Mouse (Mus musculus): ENCODE data around the gene Umad1.

Gene Umad1

DNA sequence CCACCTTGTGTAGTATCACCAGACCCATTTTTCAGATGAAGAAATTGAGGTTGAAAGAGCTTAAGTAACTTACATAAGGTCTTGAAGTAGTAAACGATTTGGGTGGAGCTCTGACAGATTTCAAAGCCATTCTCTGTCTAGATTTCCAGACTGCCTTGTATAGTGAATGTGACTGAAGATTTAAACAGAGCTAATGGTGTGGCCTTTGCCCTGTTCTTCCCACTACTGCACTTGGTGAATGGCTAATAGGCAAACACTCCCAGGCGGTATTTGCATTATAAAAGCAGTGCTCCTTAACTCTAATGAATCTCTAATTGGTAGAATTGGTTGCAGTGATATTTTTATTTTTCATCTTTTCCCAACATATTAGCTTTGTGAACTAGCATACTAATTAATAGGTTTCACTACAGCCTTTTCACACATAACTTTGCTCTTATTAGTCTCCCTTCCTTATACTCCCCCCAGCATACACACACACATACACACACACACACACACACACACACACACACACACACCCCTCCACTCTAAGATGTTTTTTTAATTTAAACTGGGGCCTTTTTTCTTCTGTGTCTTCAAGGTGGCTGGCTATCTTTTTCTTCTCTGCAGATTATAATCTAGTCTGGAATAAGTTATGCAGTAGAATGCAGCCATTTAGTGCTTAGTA lies 109.2 kb downstream of the Umad1 start:
- CTCF ChIA-PET: interaction anchor here (0.6 kb wide), 1 partner anchor 201 kb away, joined by 3 read pairs; no protein-coding TSS in a partner anchor

DNA sequence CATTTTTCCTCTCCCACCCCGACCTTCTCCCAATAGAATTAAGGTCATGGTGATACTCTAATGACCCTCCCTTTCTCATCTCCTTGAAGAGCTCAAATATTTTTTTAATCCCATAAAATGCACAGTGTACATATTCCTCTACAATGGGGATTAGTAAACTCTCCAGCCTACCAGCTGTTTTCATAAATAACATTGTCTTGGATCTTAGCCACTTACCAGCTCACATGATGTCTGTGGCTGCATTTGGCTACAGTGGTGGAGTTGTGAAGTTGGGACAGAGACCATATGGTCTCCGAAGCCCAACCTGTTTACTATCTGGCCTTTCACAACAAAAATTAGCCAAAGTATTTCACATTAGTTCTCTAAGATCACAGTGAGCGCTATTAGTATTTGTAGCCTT lies 111.5 kb downstream of the Umad1 start:
- CTCF ChIA-PET: interaction anchor here (0.7 kb wide), 1 partner anchor 47 kb away, joined by 4 read pairs; no protein-coding TSS in a partner anchor

- CTCF ChIA-PET: no interaction called here
Measured at GRCm38 (mm10) chr6:8373051-8373450, 114.0 kb downstream of the Umad1 start.

DNA sequence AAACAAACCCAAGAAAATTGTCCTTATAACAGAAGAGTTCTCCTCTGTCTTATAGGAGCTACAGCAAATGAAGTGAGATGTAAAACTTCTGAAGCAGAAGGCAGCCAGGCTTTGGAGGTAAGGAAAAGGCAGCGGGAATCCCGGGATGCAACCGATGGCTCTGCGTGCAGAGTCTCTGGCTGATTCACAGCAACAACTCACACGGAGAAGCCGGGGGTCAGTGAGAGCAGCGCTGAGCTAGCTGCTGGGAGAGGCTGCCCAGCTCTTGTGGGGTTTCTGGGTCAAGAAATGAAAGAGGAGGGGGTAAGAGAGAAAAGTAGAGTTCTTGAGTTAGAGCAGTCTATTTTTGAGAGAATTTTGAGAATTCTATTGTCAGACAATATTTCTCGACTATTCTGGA lies 114.8 kb downstream of the Umad1 start:
- CTCF ChIA-PET: no interaction called here

DNA sequence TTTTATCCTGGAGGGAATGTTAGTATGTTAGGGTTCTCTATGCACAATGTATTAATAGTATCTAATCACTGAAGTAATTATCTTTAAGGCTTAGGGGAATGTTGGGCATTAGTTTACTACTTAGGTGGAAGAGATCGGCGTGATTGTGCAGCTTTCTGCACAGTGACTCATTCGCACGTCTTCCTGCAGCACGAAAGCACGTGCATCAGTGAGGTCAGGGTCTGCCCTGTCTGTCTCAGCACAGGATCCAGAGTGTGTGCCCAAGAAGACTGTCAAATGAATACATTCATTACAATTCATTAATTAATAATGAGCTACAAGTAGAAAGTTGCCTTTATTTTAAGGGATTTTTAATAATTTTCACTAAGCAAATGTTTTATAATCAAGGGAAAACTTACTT lies 115.2 kb downstream of the Umad1 start:
- CTCF ChIA-PET: no interaction called here

DNA sequence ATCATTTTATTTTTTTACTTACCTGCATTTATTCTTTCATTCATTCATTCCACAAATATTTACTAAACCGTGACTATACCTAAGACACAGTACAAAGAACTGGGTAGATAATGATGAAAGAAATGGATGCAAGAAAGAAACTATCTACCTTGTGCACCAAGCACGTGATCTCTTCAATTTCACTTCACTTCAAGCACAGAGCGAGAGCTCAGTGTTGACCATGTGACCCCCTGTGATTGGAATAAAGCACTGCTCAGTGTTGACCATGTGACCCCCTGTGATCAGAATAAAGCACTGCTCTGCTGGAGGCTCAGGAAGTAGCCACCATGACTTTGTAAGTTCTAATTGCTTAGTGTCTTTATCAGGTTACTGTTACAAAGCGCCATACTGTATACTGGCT lies 115.6 kb downstream of the Umad1 start:
- CTCF ChIA-PET: no interaction called here

- CTCF ChIA-PET: no interaction called here
Measured at GRCm38 (mm10) chr6:8376351-8376750, 117.3 kb downstream of the Umad1 start.

- CTCF ChIA-PET: no interaction called here
Measured at GRCm38 (mm10) chr6:8377667-8378066, 118.6 kb downstream of the Umad1 start.

GRCm38 (mm10) chr6:8389307-8389706 lies 130.2 kb downstream of the Umad1 start:
- CTCF ChIA-PET: no interaction called here

DNA sequence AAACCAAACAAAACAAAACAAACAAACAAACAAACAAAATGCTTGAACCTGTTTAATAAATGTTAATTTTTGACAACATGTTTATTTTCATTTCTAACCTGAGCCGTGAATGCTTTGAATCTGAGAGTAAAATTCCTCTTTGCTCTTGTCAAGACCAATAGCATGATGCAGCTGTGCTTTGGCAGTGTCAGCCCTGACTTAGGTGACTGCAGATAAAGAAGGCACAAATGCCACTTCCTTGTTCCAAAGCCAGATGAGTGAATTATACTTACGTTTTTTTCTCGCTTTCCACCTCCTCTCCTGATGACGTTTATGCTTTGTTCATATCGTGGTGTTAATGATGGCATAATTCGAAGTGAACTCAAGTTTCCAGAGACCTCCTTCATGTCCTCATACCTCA lies 131.2 kb downstream of the Umad1 start:
- CTCF ChIA-PET: no interaction called here

- CTCF ChIA-PET: no interaction called here
Measured at GRCm38 (mm10) chr6:8390935-8391334, 131.8 kb downstream of the Umad1 start.

- CTCF ChIA-PET: no interaction called here
Measured at GRCm38 (mm10) chr6:8393029-8393428, 133.9 kb downstream of the Umad1 start.

GRCm38 (mm10) chr6:8394044-8394443 lies 135.0 kb downstream of the Umad1 start:
- CTCF ChIA-PET: no interaction called here

- CTCF ChIA-PET: interaction anchor here (0.8 kb wide), 1 partner anchor 20 kb away, joined by 5 read pairs; no protein-coding TSS in a partner anchor
Measured at GRCm38 (mm10) chr6:8395061-8395460, 136.0 kb downstream of the Umad1 start.

- CTCF ChIA-PET: no interaction called here
Measured at GRCm38 (mm10) chr6:8397252-8397651, 138.2 kb downstream of the Umad1 start.

DNA sequence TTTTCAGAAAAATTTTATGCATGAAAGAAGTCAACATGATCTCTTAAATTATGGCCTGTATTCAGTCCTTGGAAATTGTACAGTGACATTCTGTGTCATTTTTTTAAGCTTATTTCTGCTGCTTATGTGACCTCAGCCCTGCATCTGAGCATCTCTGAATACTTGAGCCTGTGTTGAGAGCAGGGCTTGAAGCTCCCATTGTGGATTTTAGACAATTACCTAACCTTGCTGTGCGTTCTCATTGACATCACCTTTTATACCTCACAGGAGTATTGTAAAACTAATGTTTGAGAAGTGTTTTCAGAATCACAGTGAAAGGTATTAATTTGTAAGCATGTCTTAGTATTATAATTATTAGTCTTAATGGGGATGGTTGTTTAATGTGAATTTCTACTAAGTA lies 140.6 kb downstream of the Umad1 start:
- CTCF ChIA-PET: no interaction called here

DNA sequence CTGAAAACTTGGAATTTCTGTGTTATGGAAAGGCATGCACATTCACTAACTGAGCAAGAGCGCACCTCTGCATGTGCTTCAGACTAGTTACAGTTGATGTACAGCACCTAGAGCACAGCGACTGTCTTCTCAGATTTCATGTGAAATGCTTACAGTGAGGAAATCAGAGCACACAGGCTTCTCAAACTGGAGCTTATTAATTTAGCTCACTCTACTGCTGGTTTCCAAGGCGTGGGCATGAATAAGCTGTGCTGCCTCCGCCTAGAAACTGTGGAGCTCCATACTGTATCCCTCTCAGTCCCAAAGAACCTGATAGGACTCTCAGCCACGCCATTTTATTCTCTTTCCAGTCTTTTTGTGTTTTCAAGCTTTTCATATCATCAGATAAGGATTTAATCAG lies 144.0 kb downstream of the Umad1 start:
- CTCF ChIA-PET: no interaction called here

DNA sequence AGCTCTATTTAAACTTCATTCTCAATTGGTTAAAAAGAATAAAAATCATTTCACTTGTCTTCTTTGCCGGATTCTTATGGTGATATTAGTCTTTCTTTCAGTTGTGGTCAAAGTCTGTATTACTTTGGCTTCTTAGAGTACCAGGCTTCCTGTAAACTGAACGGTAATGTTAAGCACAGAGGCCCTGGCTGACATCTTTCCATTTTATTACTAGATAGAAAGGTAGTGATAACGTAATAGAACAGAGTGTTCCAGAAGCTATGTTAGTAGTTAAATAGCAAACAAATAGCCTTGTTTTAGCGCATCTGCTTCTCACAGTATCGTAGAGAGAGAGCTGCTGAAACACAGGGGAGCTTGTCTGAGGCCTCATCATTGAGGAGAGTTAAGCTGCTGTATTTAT lies 146.8 kb downstream of the Umad1 start:
- CTCF ChIA-PET: interaction anchor here (0.6 kb wide), 1 partner anchor 136 kb away, joined by 19 read pairs; no protein-coding TSS in a partner anchor

GRCm38 (mm10) chr6:8408332-8408731 lies 149.2 kb downstream of the Umad1 start:
- CTCF ChIA-PET: no interaction called here

DNA sequence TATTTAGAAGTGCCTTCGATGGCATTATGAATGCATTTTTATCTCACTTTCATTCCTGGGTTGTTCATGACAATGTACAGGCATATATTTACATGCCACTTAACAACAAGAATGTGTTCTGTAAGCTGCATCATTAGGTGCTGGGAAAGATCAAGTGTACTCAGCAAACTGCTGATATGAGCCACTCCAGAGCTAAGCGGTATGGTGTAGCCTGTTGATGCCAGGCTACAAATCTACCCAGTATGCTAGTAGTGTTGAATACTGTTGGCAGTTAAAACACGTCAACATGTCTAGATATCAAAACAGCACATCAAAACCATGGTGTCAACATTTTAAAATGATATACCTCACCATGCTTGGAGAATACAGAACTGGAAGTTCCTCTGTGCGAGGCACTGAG lies 150.8 kb downstream of the Umad1 start:
- CTCF ChIA-PET: no interaction called here

GRCm38 (mm10) chr6:8412845-8413598 lies 153.9 kb downstream of the Umad1 start:
- CTCF ChIA-PET: no interaction called here

DNA sequence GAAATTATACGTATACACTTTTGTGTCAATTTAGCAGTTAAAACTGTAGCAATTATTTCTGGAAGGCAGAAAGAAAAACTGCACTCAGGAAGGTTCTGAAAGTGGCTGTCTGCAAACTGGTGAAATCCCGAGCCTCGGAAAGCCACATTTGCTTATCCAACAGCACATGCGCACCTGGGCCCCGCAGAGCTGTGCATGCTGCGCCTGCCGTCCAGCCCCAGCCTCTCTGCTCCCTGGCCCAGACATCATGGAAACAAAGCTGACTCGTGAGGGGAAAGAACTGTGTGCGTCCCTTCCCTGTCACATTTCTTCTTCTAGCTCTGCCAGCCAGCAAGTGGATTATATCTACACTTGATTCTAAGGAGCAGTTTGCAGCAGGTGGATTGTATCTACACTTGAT lies 154.9 kb downstream of the Umad1 start:
- CTCF ChIA-PET: interaction anchor here (0.6 kb wide), 1 partner anchor 384 kb away, joined by 4 read pairs; no protein-coding TSS in a partner anchor

GRCm38 (mm10) chr6:8415823-8416222 lies 156.7 kb downstream of the Umad1 start:
- CTCF ChIA-PET: no interaction called here

Data from spleen, embryonic (tissue).